Mouse (Mus musculus): ENCODE measurements around the gene Ly86.

GRCm38 (mm10) chr13:37361249-37361648 lies 16.2 kb downstream of the Ly86 start:
- TF ChIP-seq POLR2A (IDR thresholded peaks at IDR 0.05; ENCODE audit: extremely low read depth, insufficient read depth, low read length) (no peak), CTCF (IDR thresholded peaks at IDR 0.05; ENCODE audit: low read depth, low read length) (no peak)
